Mouse (Mus musculus): ENCODE measurements around the gene Npr3. TPM values are rescaled to one million over a fixed set of nuclear protein-coding genes. Genes with fewer than 3 reads are reported as not detected.

Npr3 gene
- polyA plus RNA-seq (2015; fragmentation: Nextera tagmentation; extraction: Ambion mirVana) = 3.2 and 3.4 TPM in 2 replicates

DNA sequence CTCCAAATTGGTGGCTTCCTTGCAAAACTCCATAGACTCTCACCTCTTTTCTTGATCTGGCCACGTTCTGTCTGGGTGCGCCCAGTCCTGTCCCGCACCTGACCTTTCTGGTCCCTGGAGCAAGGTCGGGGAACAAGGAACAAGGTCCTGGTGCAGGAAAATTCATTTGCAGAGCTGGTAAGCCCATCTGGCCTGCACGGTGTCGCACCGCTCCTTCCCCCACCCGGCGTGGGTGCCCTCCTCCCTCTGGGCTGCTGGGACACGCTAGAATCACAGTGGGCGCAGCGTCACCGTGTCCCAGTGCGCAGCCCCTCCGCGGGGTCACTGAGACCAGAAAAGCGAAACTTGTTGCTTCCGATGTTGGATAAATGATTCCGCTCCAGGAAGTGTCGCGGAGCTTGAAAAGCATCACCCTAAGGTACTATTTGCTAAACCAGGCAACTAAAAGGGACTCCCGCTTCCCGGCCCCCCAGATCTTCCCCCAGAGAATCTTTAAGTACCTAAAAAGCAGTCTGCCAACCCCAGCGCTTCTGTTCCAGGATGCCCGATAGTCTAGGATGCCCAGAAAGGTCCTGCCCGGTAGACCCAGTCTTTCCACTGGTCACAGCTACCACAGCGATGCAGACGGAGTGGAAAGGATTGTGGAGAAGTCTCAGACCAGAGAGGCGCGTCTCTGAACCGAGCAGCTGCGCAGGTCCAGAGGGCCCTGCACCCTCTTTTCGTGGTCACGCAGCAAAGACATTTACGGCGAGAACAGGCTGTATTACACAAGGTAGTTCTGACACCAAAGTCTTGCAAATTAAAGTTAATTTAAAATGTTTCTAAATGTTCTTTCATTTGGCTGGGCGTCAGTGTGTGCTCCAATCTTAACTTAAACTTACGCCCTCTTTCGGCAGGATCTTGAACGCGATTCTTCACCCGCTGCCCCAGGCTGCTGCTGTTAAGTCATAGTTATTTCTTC lies at the start of gene Npr3:
TSS of gene Npr3 (minus strand) at position 717 of the 961 bp plus-strand sequence.
- peak within 1 kb of the TSS; percentile 62 for H3K4me2 ChIP-seq
- no peaks in the 10 kb centered on the region for H3K36me3 ChIP-seq
- no peaks in the 10 kb centered on the region for H3K4me1 ChIP-seq (replicated peaks)
- DNase-seq (no peak), ATAC-seq (ENCODE audit: low read depth) (no peak)
- WGBS (ENCODE audit: insufficient replicate concordance) = under 1% methylated on average over 42 of the region's 42 CpGs
- no peaks in the 10 kb centered on the region for H3K9me3 ChIP-seq (replicated peaks)
- H3K27me3 ChIP-seq = peaks cover 66% of the 10 kb centered on the region
- peak within 1 kb of the TSS; percentile 55 for H3K4me3 ChIP-seq (replicated peaks)
- H3K9ac ChIP-seq = peak within 1 kb of the TSS; percentile 52; the same call in 1 of the 2 replicates
- H3K27ac ChIP-seq = peak within 1 kb of the TSS; percentile 63

DNA sequence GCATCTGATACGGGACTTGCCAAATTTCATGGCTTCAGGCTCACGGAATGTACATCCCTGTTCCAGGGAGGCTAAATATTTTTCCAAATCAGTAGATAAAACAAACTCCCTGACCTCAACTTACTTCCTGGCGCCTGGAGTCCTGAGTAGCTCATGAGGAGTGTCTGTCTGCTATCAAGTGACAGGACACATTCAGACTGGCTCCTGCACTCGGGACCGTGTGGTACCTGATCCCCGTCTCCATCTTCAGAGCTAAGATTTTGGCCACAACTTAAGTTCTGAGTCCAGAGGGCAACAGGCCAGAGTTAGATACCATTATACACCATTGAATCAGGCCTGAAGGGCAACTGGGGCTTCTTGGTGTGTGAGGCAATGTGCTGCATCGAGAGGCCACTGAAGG lies 49.0 kb upstream of the Npr3 start:
- no peak overlapping the region for H3K4me3 ChIP-seq (replicated peaks)
- no peak overlapping the region for H3K27ac ChIP-seq
- no peaks in the 10 kb centered on the region for H3K9me3 ChIP-seq (replicated peaks)
- no peak overlapping the region for H3K4me2 ChIP-seq
- ATAC-seq (ENCODE audit: low read depth) = no peak
- H3K36me3 ChIP-seq = no peaks in the 10 kb centered on the region
- H3K4me1 ChIP-seq (replicated peaks) = no peaks in the 10 kb centered on the region
- 66% methylated on average over 7 of the region's 7 CpGs for WGBS (ENCODE audit: insufficient replicate concordance)
- no peak for DNase-seq
- H3K27me3 ChIP-seq = no peaks in the 10 kb centered on the region
- H3K9ac ChIP-seq = no peak overlapping the region

DNA sequence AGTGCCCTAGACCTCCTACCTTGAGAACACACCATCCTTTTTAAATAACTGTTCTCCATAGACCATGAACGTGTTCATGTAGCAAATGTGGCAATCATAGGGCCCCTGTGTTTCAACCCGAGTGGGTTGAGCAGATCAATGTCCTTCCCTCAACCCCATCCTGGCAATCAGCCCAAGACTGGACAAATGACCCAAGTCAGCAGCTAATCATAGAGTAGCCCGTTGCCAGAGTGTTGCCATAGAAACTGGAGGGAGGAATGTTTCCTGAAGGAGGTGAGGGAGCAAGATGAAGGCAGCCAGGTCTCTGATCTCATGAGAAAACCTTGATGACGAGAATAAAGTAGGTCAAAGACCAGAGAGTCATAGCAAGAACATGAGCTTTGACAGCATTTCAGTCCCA lies 47.1 kb upstream of the Npr3 start:
- DNase-seq = no peak

DNA sequence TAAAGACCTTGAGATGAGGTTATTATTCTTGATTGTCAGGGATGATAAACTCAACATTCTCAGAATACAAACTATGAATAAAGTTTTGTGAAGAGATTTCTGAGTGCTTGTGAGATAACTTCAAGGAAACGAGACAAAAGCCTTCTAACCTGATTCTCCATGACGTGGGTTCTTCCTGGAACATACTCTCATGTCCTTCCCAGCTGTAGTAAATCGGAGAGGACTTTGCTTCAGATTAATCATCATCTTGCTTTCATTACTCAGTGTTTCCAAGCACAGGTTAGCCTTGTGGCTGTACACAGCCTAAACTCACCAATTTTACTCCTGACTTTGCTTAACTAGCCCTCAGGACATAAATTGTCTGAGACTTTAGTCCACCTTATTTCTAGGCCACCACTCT lies 45.1 kb upstream of the Npr3 start:
- no peaks in the 10 kb centered on the region for H3K9me3 ChIP-seq (replicated peaks)
- no peak overlapping the region for H3K4me2 ChIP-seq
- H3K27ac ChIP-seq = no peak overlapping the region
- no peak overlapping the region for H3K9ac ChIP-seq
- no peaks in the 10 kb centered on the region for H3K27me3 ChIP-seq
- no peak for ATAC-seq (ENCODE audit: low read depth)
- DNase-seq = no peak
- H3K36me3 ChIP-seq = no peaks in the 10 kb centered on the region
- no peak overlapping the region for H3K4me3 ChIP-seq (replicated peaks)
- 50% methylated on average over 3 of the region's 3 CpGs for WGBS (ENCODE audit: insufficient replicate concordance)
- no peaks in the 10 kb centered on the region for H3K4me1 ChIP-seq (replicated peaks)

More for the DNA sequence above, 47.1 kb upstream of the Npr3 start:
- ATAC-seq (ENCODE audit: low read depth) = no peak
- no peak overlapping the region for H3K4me3 ChIP-seq (replicated peaks)
- H3K4me2 ChIP-seq = no peak overlapping the region
- H3K27ac ChIP-seq = no peak overlapping the region
- WGBS (ENCODE audit: insufficient replicate concordance) = 40% methylated on average over 4 of the region's 4 CpGs
- H3K9me3 ChIP-seq (replicated peaks) = no peaks in the 10 kb centered on the region
- no peak overlapping the region for H3K9ac ChIP-seq
- no peaks in the 10 kb centered on the region for H3K27me3 ChIP-seq
- H3K36me3 ChIP-seq = no peaks in the 10 kb centered on the region
- H3K4me1 ChIP-seq (replicated peaks) = no peaks in the 10 kb centered on the region

DNA sequence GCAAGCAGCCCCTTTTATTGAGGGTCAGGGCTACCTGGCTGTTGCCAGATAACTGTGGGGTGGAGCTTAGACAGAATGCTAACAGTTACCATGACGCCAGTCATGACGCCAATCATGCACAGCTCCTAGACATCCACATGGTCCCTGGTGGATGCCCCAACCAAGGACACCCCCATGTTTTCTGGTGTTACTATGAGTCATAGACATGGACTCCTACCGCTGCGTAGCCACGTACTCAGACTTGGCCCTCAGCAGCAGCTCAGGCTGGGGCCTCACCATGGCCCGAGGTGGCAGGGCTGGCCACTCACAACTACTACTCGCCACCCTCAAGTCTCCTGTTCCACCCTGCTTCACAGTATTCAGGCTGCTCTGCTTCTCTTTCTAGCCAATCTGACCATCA lies 44.1 kb upstream of the Npr3 start:
- no peaks in the 10 kb centered on the region for H3K9me3 ChIP-seq (replicated peaks)
- no peaks in the 10 kb centered on the region for H3K36me3 ChIP-seq
- H3K4me3 ChIP-seq (replicated peaks) = no peak overlapping the region
- ATAC-seq (ENCODE audit: low read depth) (no peak), DNase-seq (no peak)
- no peak overlapping the region for H3K4me2 ChIP-seq
- no peaks in the 10 kb centered on the region for H3K27me3 ChIP-seq
- 84% methylated on average over 7 of the region's 7 CpGs for WGBS (ENCODE audit: insufficient replicate concordance)
- H3K4me1 ChIP-seq (replicated peaks) = no peaks in the 10 kb centered on the region
- H3K9ac ChIP-seq = no peak overlapping the region
- H3K27ac ChIP-seq = no peak overlapping the region

DNA sequence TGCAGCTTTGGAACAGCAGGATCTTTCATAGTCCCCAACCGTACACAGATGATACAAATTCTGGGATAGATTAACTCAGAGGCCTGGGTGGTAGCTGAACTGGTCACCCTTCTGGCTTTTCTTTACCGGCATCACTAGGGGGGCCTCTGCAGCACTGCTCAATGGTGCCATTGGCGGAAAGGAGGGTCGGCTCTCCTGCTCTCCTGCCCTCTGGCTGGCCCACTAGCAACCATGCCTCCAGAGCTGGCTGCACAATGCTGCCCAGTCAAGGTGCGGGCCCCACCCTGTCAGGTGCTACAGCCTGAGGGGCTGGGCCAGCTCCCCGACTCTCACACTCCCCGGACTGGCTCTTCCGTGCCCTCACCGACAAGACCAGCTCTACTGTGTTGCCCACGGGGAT lies 43.1 kb upstream of the Npr3 start:
- Histone ChIP-seq H3K9me3 (replicated peaks) (no peaks in the 10 kb centered on the region), H3K9ac (no peak overlapping the region), H3K36me3 (no peaks in the 10 kb centered on the region), H3K4me1 (replicated peaks) (no peaks in the 10 kb centered on the region), H3K4me3 (replicated peaks) (no peak overlapping the region), H3K27me3 (no peaks in the 10 kb centered on the region), H3K27ac (no peak overlapping the region), H3K4me2 (no peak overlapping the region)
- DNase-seq (no peak), ATAC-seq (ENCODE audit: low read depth) (no peak)
- WGBS (ENCODE audit: insufficient replicate concordance) = 78% methylated on average over 10 of the region's 10 CpGs

DNA sequence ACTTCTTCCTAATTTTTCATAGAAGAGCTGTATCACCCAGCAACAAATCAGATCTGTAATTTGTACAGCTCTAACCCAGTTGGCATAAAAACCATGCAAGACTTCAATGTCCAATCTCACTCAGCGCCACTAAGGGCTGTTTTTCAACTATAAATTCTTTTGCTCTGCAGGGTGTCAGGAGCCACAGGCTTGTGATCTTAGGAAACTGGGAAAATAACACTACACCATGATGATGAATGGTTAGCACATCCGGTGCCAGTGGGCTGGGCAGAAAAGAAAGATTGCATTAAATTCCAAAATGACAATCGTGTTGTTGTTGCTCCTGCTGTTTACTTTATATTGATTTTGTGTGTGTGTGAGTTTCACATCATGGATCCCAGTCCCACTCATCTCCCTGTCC lies 42.4 kb upstream of the Npr3 start:
- Histone ChIP-seq H3K36me3 (no peaks in the 10 kb centered on the region), H3K9ac (no peak overlapping the region), H3K4me3 (replicated peaks) (no peak overlapping the region), H3K27me3 (no peaks in the 10 kb centered on the region), H3K9me3 (replicated peaks) (no peaks in the 10 kb centered on the region), H3K4me2 (no peak overlapping the region), H3K4me1 (replicated peaks) (no peaks in the 10 kb centered on the region), H3K27ac (no peak overlapping the region)
- 69% methylated on average over 3 of the region's 3 CpGs for WGBS (ENCODE audit: insufficient replicate concordance)
- no peak for DNase-seq
- ATAC-seq (ENCODE audit: low read depth) = no peak

DNA sequence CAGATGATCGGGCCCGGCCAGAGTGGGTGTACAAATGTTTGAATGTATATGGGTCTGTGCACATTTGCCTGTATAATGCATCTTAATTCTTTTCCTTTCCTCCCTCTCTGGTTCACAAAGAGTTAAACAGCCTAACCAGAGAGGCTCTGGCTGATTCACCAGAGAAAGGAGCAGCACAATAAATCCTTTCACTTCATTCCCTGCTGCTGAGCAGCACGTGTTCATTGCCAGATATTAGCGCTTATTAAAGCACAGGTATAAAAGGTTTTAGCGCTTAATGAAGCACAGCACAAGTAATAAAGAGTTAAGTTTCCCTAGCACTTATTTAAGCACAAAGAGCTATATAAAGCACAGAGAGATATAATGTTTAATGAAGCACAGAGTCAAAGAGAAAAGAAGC lies 33.8 kb upstream of the Npr3 start:
- no peak for DNase-seq
- Histone ChIP-seq H3K27me3 (no peaks in the 10 kb centered on the region), H3K36me3 (no peaks in the 10 kb centered on the region), H3K4me2 (no peak overlapping the region), H3K4me3 (replicated peaks) (no peak overlapping the region), H3K27ac (no peak overlapping the region), H3K9me3 (replicated peaks) (no peaks in the 10 kb centered on the region), H3K4me1 (replicated peaks) (no peaks in the 10 kb centered on the region), H3K9ac (no peak overlapping the region)
- WGBS (ENCODE audit: insufficient replicate concordance) = 68% methylated on average over 5 of the region's 5 CpGs
- no peak for ATAC-seq (ENCODE audit: low read depth)

DNA sequence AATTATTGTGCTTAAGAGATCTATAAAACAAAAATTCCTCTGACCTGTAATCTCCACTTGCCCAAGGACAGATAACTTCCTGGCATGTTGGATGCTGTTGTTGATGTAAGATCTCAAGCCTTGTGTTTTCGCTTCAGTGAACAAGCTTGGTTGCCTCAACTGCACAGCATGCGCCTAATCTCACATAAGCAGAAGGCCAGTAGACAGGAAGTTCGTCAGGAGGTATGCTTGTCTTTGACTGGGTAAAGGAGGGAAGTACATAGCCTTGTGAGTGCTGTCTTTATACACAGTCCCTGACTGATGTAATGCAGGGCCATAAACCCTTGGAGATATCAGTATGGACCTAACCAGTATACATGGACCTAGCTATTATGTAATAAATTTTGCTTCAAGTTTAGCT lies 20.7 kb upstream of the Npr3 start:
- Histone ChIP-seq H3K4me3 (replicated peaks) (no peak overlapping the region), H3K9ac (no peak overlapping the region), H3K4me1 (replicated peaks) (no peaks in the 10 kb centered on the region), H3K27ac (no peak overlapping the region), H3K9me3 (replicated peaks) (no peaks in the 10 kb centered on the region), H3K36me3 (no peaks in the 10 kb centered on the region), H3K27me3 (no peaks in the 10 kb centered on the region), H3K4me2 (no peak overlapping the region)
- DNase-seq (no peak), ATAC-seq (ENCODE audit: low read depth) (no peak)
- WGBS (ENCODE audit: insufficient replicate concordance) = 42% methylated on average over 3 of the region's 3 CpGs

DNA sequence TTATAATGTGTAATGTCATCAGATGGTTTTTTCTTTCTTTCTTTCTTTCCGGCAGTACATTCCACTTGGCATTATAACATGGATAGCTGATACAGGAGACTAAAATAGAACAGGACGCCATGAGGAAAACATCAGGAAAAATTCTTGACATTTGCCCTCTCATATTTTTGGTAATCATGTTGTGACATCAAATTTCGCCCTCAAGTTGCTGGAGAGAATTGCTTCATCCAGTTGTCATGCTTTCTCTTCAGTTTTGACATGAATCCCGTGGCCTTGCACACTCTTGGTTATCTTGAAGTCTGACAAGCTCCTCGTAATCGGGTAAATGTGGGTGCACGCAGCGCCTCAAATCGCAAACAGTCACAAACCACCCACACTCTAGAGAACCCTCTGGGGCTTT lies 7.0 kb upstream of the Npr3 start:
- H3K9ac ChIP-seq = no peak overlapping the region
- H3K27ac ChIP-seq = no peak overlapping the region
- H3K36me3 ChIP-seq = no peaks in the 10 kb centered on the region
- no peak overlapping the region for H3K4me2 ChIP-seq
- WGBS (ENCODE audit: insufficient replicate concordance) = 67% methylated on average over 9 of the region's 9 CpGs
- H3K27me3 ChIP-seq = 0 out of 2 replicates have a peak, but pooled peaks cover 3% of the 10 kb centered on the region
- no peak for ATAC-seq (ENCODE audit: low read depth)
- no peaks in the 10 kb centered on the region for H3K9me3 ChIP-seq (replicated peaks)
- DNase-seq = no peak
- no peak overlapping the region for H3K4me3 ChIP-seq (replicated peaks)
- H3K4me1 ChIP-seq (replicated peaks) = no peaks in the 10 kb centered on the region

DNA sequence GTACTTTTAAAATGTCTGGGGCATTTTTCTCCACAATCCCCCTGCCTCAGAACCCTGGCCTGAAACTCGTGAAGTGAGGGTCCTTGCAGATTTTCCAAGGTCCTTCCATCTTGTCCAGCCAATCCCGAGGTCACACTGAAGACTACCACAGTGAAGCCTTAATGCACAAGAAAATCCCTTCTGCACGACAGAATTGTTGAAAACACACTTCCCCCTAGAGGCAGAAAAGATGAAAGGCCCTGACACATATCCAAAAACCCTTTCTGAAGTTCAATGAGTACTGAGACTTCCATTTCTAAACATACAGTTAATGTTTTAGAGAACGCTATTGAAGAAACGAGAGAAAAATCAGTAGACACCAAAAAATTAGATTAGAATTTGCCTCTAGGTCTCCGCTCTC lies 2.8 kb upstream of the Npr3 start:
- no peaks in the 10 kb centered on the region for H3K4me1 ChIP-seq (replicated peaks)
- no peak for DNase-seq
- no peak for ATAC-seq (ENCODE audit: low read depth)
- no peak overlapping the region for H3K4me2 ChIP-seq
- no peaks in the 10 kb centered on the region for H3K9me3 ChIP-seq (replicated peaks)
- H3K27me3 ChIP-seq = peaks cover 38% of the 10 kb centered on the region
- H3K36me3 ChIP-seq = no peaks in the 10 kb centered on the region
- 32% methylated on average over 6 of the region's 6 CpGs for WGBS (ENCODE audit: insufficient replicate concordance)
- H3K4me3 ChIP-seq (replicated peaks) = no peak overlapping the region
- H3K9ac ChIP-seq = no peak overlapping the region
- H3K27ac ChIP-seq = no peak overlapping the region

DNA sequence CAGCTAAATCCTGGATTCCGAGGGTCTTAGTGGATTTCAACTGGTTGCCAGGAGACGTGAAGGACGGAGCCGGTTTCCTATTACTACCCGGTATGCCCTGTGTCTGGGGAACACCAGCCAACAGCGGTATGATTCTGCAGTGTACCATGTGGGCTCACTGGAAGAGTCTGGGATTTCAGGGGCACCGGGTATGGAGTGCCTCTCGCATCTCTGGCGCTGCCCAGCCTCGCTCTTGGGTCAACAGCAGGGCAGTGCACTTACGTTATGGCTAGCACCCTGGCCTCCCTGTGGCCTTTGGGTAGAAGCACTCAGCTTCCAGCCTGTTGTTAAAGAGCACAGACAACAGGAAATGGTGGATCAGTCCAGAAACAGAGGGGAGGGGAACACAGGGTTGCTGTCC lies 1.1 kb upstream of the Npr3 start:
- 12% methylated on average over 11 of the region's 11 CpGs for WGBS (ENCODE audit: insufficient replicate concordance)
- H3K9me3 ChIP-seq (replicated peaks) = no peaks in the 10 kb centered on the region
- ATAC-seq (ENCODE audit: low read depth) = no peak
- H3K9ac ChIP-seq = no peak overlapping the region
- peak overlapping the region; percentile 35; the same call in 1 of the 2 replicates for H3K4me2 ChIP-seq
- no peak overlapping the region for H3K27ac ChIP-seq
- no peaks in the 10 kb centered on the region for H3K4me1 ChIP-seq (replicated peaks)
- H3K27me3 ChIP-seq = peaks cover 55% of the 10 kb centered on the region
- no peak for DNase-seq
- no peak overlapping the region for H3K4me3 ChIP-seq (replicated peaks)
- H3K36me3 ChIP-seq = no peaks in the 10 kb centered on the region

All from liver, embryonic 13.5 days (tissue).